Mouse (Mus musculus): ENCODE measurements around the gene Txn2. TPM values are rescaled to one million over a fixed set of nuclear protein-coding genes. Genes with fewer than 3 reads are reported as not detected.

The Txn2 gene
- polyA plus RNA-seq, 2 experiments = 121 to 199 TPM

- H3K4me1 ChIP-seq (replicated peaks; ENCODE audit: control insufficient read depth in 2 of 2, insufficient read depth in 2 of 2, low read length in 1 of 2) = peaks cover 11 to 15% of the 10 kb centered on the region in 2 experiments
- no peak overlapping the region for H3K4me2 ChIP-seq (ENCODE audit: low read depth)
- H3K9ac ChIP-seq (replicated peaks) = no peak overlapping the region
- H3K27me3 ChIP-seq (ENCODE audit: control insufficient read depth, insufficient read depth, low read length) = no peaks in the 10 kb centered on the region
- peaks cover 61% of the 10 kb centered on the region for H3K36me3 ChIP-seq (replicated peaks; ENCODE audit: control insufficient read depth, insufficient read depth, low read depth)
- H3K9me3 ChIP-seq (ENCODE audit: control insufficient read depth, low read length) = no peaks in the 10 kb centered on the region
- no peak for ATAC-seq (ENCODE audit: insufficient read depth)
- H3K4me3 ChIP-seq (ENCODE audit: insufficient read depth in 1 of 2, low read depth in 2 of 2, low read length in 2 of 2) = no peak overlapping the region
- TF ChIP-seq CTCF (IDR thresholded peaks at IDR 0.05; ENCODE audit: low read depth) (peak; percentile 48), EP300 (IDR thresholded peaks at IDR 0.05; ENCODE audit: low read depth) (no peak)
- whole genome bisulfite sequencing (ENCODE audit: insufficient replicate concordance) = 66% methylated on average over 9 of the region's 9 CpGs
- H3K27ac ChIP-seq = no peak overlapping the region
- DNase-seq (ENCODE audit: low read depth in 3 of 3, low spot score in 3 of 3) = no peak
Observed at GRCm38 (mm10) chr15:77923267-77924035, 5.4 kb downstream of the Txn2 start.

GRCm38 (mm10) chr15:77922710-77923109, 6.1 kb downstream of the Txn2 start:
- no peaks in the 10 kb centered on the region for H3K27me3 ChIP-seq (ENCODE audit: control insufficient read depth, insufficient read depth, low read length)
- peaks cover 8 to 11% of the 10 kb centered on the region in 2 experiments for H3K4me1 ChIP-seq (replicated peaks; ENCODE audit: control insufficient read depth in 2 of 2, insufficient read depth in 2 of 2, low read length in 1 of 2)
- H3K9ac ChIP-seq (replicated peaks) = no peak overlapping the region
- 79% methylated on average over 9 of the region's 9 CpGs for WGBS (ENCODE audit: insufficient replicate concordance)
- no peak overlapping the region for H3K27ac ChIP-seq
- H3K4me3 ChIP-seq (ENCODE audit: insufficient read depth in 1 of 2, low read depth in 2 of 2, low read length in 2 of 2) = no peak overlapping the region
- no peak overlapping the region for H3K4me2 ChIP-seq (ENCODE audit: low read depth)
- H3K9me3 ChIP-seq (ENCODE audit: control insufficient read depth, low read length) = no peaks in the 10 kb centered on the region
- peak; percentile 41; the same call in 1 of the 2 replicates for ATAC-seq (ENCODE audit: insufficient read depth)
- H3K36me3 ChIP-seq (replicated peaks; ENCODE audit: control insufficient read depth, insufficient read depth, low read depth) = peaks cover 63% of the 10 kb centered on the region
- no peak for TF ChIP-seq CTCF (IDR thresholded peaks at IDR 0.05; ENCODE audit: low read depth)
- no peak for TF ChIP-seq EP300 (IDR thresholded peaks at IDR 0.05; ENCODE audit: low read depth)
- DNase-seq (ENCODE audit: low read depth in 3 of 3, low spot score in 3 of 3) = peak in 1 of 3 experiments; percentile 18

GRCm38 (mm10) chr15:77921636-77922035, 7.2 kb downstream of the Txn2 start:
- H3K27ac ChIP-seq = no peak overlapping the region
- no peak overlapping the region for H3K4me3 ChIP-seq (ENCODE audit: insufficient read depth in 1 of 2, low read depth in 2 of 2, low read length in 2 of 2)
- no peak overlapping the region for H3K9ac ChIP-seq (replicated peaks)
- no peak for DNase-seq (ENCODE audit: low read depth in 3 of 3, low spot score in 3 of 3)
- no peaks in the 10 kb centered on the region for H3K27me3 ChIP-seq (ENCODE audit: control insufficient read depth, insufficient read depth, low read length)
- no peak for ATAC-seq (ENCODE audit: insufficient read depth)
- H3K4me2 ChIP-seq (ENCODE audit: low read depth) = no peak overlapping the region
- TF ChIP-seq EP300 (IDR thresholded peaks at IDR 0.05; ENCODE audit: low read depth) = no peak
- TF ChIP-seq CTCF (IDR thresholded peaks at IDR 0.05; ENCODE audit: low read depth) = no peak
- 76% methylated on average over 6 of the region's 6 CpGs for WGBS (ENCODE audit: insufficient replicate concordance)
- H3K36me3 ChIP-seq (replicated peaks; ENCODE audit: control insufficient read depth, insufficient read depth, low read depth) = peaks cover 56% of the 10 kb centered on the region
- H3K9me3 ChIP-seq (ENCODE audit: control insufficient read depth, low read length) = no peaks in the 10 kb centered on the region
- H3K4me1 ChIP-seq (replicated peaks; ENCODE audit: control insufficient read depth in 2 of 2, insufficient read depth in 2 of 2, low read length in 1 of 2) = peaks cover 0 to 2% of the 10 kb centered on the region in 2 experiments; a peak in 1 of 4 replicates

GRCm38 (mm10) chr15:77920511-77921462, 8.0 kb downstream of the Txn2 start:
- DNase-seq (ENCODE audit: low read depth in 3 of 3, low spot score in 3 of 3) = no peak
- H3K36me3 ChIP-seq (replicated peaks; ENCODE audit: control insufficient read depth, insufficient read depth, low read depth) = peaks cover 51% of the 10 kb centered on the region

GRCm38 (mm10) chr15:77919441-77919840, 9.4 kb downstream of the Txn2 start:
- 85% methylated on average over 12 of the region's 12 CpGs for WGBS (ENCODE audit: insufficient replicate concordance)
- ATAC-seq (ENCODE audit: insufficient read depth) (no peak), DNase-seq (ENCODE audit: low read depth in 3 of 3, low spot score in 3 of 3) (no peak)
- H3K4me2 ChIP-seq (ENCODE audit: low read depth) = no peak overlapping the region
- no peak overlapping the region for H3K4me3 ChIP-seq (ENCODE audit: insufficient read depth in 1 of 2, low read depth in 2 of 2, low read length in 2 of 2)
- no peaks in the 10 kb centered on the region for H3K9me3 ChIP-seq (ENCODE audit: control insufficient read depth, low read length)
- TF ChIP-seq EP300 (IDR thresholded peaks at IDR 0.05; ENCODE audit: low read depth) = no peak
- no peak for TF ChIP-seq CTCF (IDR thresholded peaks at IDR 0.05; ENCODE audit: low read depth)
- no peak overlapping the region for H3K9ac ChIP-seq (replicated peaks)
- H3K27me3 ChIP-seq (ENCODE audit: control insufficient read depth, insufficient read depth, low read length) = no peaks in the 10 kb centered on the region
- peaks cover 49% of the 10 kb centered on the region for H3K36me3 ChIP-seq (replicated peaks; ENCODE audit: control insufficient read depth, insufficient read depth, low read depth)
- no peak overlapping the region for H3K27ac ChIP-seq
- H3K4me1 ChIP-seq (replicated peaks; ENCODE audit: control insufficient read depth in 2 of 2, insufficient read depth in 2 of 2, low read length in 1 of 2) = no peaks in the 10 kb centered on the region

More at GRCm38 (mm10) chr15:77920511-77921462, 8.0 kb downstream of the Txn2 start:
- H3K27me3 ChIP-seq (ENCODE audit: control insufficient read depth, insufficient read depth, low read length) = no peaks in the 10 kb centered on the region
- ATAC-seq (ENCODE audit: insufficient read depth) = no peak
- 76% methylated on average over 10 of the region's 10 CpGs for WGBS (ENCODE audit: insufficient replicate concordance)
- H3K4me1 ChIP-seq (replicated peaks; ENCODE audit: control insufficient read depth in 2 of 2, insufficient read depth in 2 of 2, low read length in 1 of 2) = no peaks in the 10 kb centered on the region
- no peak overlapping the region for H3K9ac ChIP-seq (replicated peaks)
- no peak overlapping the region for H3K4me3 ChIP-seq (ENCODE audit: insufficient read depth in 1 of 2, low read depth in 2 of 2, low read length in 2 of 2)
- TF ChIP-seq CTCF (IDR thresholded peaks at IDR 0.05; ENCODE audit: low read depth) (peak; percentile 69), EP300 (IDR thresholded peaks at IDR 0.05; ENCODE audit: low read depth) (no peak)
- H3K4me2 ChIP-seq (ENCODE audit: low read depth) = no peak overlapping the region
- H3K9me3 ChIP-seq (ENCODE audit: control insufficient read depth, low read length) = no peaks in the 10 kb centered on the region
- no peak overlapping the region for H3K27ac ChIP-seq

Measured in liver, embryonic 14.5 days (tissue).